Mouse (Mus musculus): ENCODE results near the gene Filip1l. TPM values are rescaled to one million over a fixed set of nuclear protein-coding genes. Genes with fewer than 3 reads are reported as not detected.

The Filip1l gene
- total RNA-seq, 2 experiments from 2014 or later: 3.2 to 4.6 TPM

- DNase-seq (ENCODE audit: low spot score in 2 of 2): no peak
These were observed 40.3 kb downstream of the Filip1l start for GRCm38 (mm10) chr16:57393161-57393560.

- no peak for DNase-seq (ENCODE audit: low spot score in 2 of 2)
These were observed 43.4 kb downstream of the Filip1l start for GRCm38 (mm10) chr16:57396249-57396648.

GRCm38 (mm10) chr16:57397845-57398244 lies 45.0 kb downstream of the Filip1l start:
- DNase-seq (ENCODE audit: low spot score in 2 of 2): no peak

- DNase-seq (ENCODE audit: low spot score in 2 of 2): peak; percentile 45 to 79
These were observed 45.7 kb downstream of the Filip1l start for GRCm38 (mm10) chr16:57398387-57399214.

GRCm38 (mm10) chr16:57399566-57399965 lies 46.7 kb downstream of the Filip1l start:
- DNase-seq (ENCODE audit: low spot score in 2 of 2): no peak

GRCm38 (mm10) chr16:57401702-57402101 lies 48.8 kb downstream of the Filip1l start:
- DNase-seq (ENCODE audit: low spot score in 2 of 2): no peak

GRCm38 (mm10) chr16:57402910-57403309 lies 50.0 kb downstream of the Filip1l start:
- no peak for DNase-seq (ENCODE audit: low spot score in 2 of 2)

GRCm38 (mm10) chr16:57403825-57404224 lies 50.9 kb downstream of the Filip1l start:
- DNase-seq (ENCODE audit: low spot score in 2 of 2): no peak

- no peak for DNase-seq (ENCODE audit: low spot score in 2 of 2)
These were observed 59.9 kb downstream of the Filip1l start for GRCm38 (mm10) chr16:57412766-57413165.

- no peak for DNase-seq (ENCODE audit: low spot score in 2 of 2)
These were observed 63.2 kb downstream of the Filip1l start for GRCm38 (mm10) chr16:57416049-57416448.

- DNase-seq (ENCODE audit: low spot score in 2 of 2): no peak
These were observed 64.1 kb downstream of the Filip1l start for GRCm38 (mm10) chr16:57417017-57417416.

GRCm38 (mm10) chr16:57417955-57418354 lies 65.1 kb downstream of the Filip1l start:
- DNase-seq (ENCODE audit: low spot score in 2 of 2): no peak

- no peak for DNase-seq (ENCODE audit: low spot score in 2 of 2)
These were observed 66.4 kb downstream of the Filip1l start for GRCm38 (mm10) chr16:57419332-57419731.

GRCm38 (mm10) chr16:57419881-57420280 lies 67.0 kb downstream of the Filip1l start:
- DNase-seq (ENCODE audit: low spot score in 2 of 2): no peak

GRCm38 (mm10) chr16:57420773-57421556 lies 68.1 kb downstream of the Filip1l start:
- no peak for DNase-seq (ENCODE audit: low spot score in 2 of 2)

- no peak for DNase-seq (ENCODE audit: low spot score in 2 of 2)
These were observed 69.0 kb downstream of the Filip1l start for GRCm38 (mm10) chr16:57421680-57422417.

- no peak for DNase-seq (ENCODE audit: low spot score in 2 of 2)
These were observed 70.3 kb downstream of the Filip1l start for GRCm38 (mm10) chr16:57423001-57423800.

GRCm38 (mm10) chr16:57426680-57427079 lies 73.8 kb downstream of the Filip1l start:
- DNase-seq (ENCODE audit: low spot score in 2 of 2): no peak

- DNase-seq (ENCODE audit: low spot score in 2 of 2): no peak
These were observed 74.8 kb downstream of the Filip1l start for GRCm38 (mm10) chr16:57427516-57428285.

GRCm38 (mm10) chr16:57428977-57429376 lies 76.1 kb downstream of the Filip1l start:
- no peak for DNase-seq (ENCODE audit: low spot score in 2 of 2)
